Mouse (Mus musculus): Measurements from ENCODE around the gene Ppm1b.
"Not testable (repeated sequence)": the region's sequence is repeated elsewhere in the genome, so short reads cannot be mapped to it uniquely, and the experiment has no call there.

Ppm1b gene

GRCm38 (mm10) chr17:84956441-84956840 lies at the start of gene Ppm1b:
Gene Ppm1b (plus strand): TSS chr17:84956741.
- no peak for DNase-seq (ENCODE audit: low spot score in 2 of 2)

GRCm38 (mm10) chr17:84921666-84922376 lies 34.7 kb upstream of the Ppm1b start:
- no peak for DNase-seq (ENCODE audit: low spot score in 2 of 2)

- DNase-seq (ENCODE audit: low spot score in 2 of 2), result no peak
Observed at GRCm38 (mm10) chr17:84924779-84925178, 31.8 kb upstream of the Ppm1b start.

- no peak for DNase-seq (ENCODE audit: low spot score in 2 of 2)
Observed at GRCm38 (mm10) chr17:84926233-84926632, 30.3 kb upstream of the Ppm1b start.

GRCm38 (mm10) chr17:84927580-84927979 lies 29.0 kb upstream of the Ppm1b start:
- DNase-seq (ENCODE audit: low spot score in 2 of 2), result no peak

GRCm38 (mm10) chr17:84932943-84933342 lies 23.6 kb upstream of the Ppm1b start:
- DNase-seq (ENCODE audit: low spot score in 2 of 2), result no peak

GRCm38 (mm10) chr17:84933968-84934367 lies 22.6 kb upstream of the Ppm1b start:
- no peak for DNase-seq (ENCODE audit: low spot score in 2 of 2)

GRCm38 (mm10) chr17:84935620-84936019 lies 20.9 kb upstream of the Ppm1b start:
- not testable (repeated sequence) for DNase-seq (ENCODE audit: low spot score in 2 of 2)

GRCm38 (mm10) chr17:84936301-84936700 lies 20.2 kb upstream of the Ppm1b start:
- no peak for DNase-seq (ENCODE audit: low spot score in 2 of 2)

GRCm38 (mm10) chr17:84936809-84937208 lies 19.7 kb upstream of the Ppm1b start:
- DNase-seq (ENCODE audit: low spot score in 2 of 2), result no peak

- no peak for DNase-seq (ENCODE audit: low spot score in 2 of 2)
Observed at GRCm38 (mm10) chr17:84937220-84937619, 19.3 kb upstream of the Ppm1b start.

- no peak for DNase-seq (ENCODE audit: low spot score in 2 of 2)
Observed at GRCm38 (mm10) chr17:84938215-84938614, 18.3 kb upstream of the Ppm1b start.

- DNase-seq (ENCODE audit: low spot score in 2 of 2), result no peak
Observed at GRCm38 (mm10) chr17:84940017-84940731, 16.4 kb upstream of the Ppm1b start.

GRCm38 (mm10) chr17:84941291-84941868 lies 15.2 kb upstream of the Ppm1b start:
- no peak for DNase-seq (ENCODE audit: low spot score in 2 of 2)

- DNase-seq (ENCODE audit: low spot score in 2 of 2), result no peak
Observed at GRCm38 (mm10) chr17:84942358-84943032, 14.0 kb upstream of the Ppm1b start.

GRCm38 (mm10) chr17:84943033-84943393 lies 13.5 kb upstream of the Ppm1b start:
- DNase-seq (ENCODE audit: low spot score in 2 of 2), result no peak

- no peak for DNase-seq (ENCODE audit: low spot score in 2 of 2)
Observed at GRCm38 (mm10) chr17:84944348-84944747, 12.2 kb upstream of the Ppm1b start.

- DNase-seq (ENCODE audit: low spot score in 2 of 2), result no peak
Observed at GRCm38 (mm10) chr17:84952521-84952920, 4.0 kb upstream of the Ppm1b start.

- no peak for DNase-seq (ENCODE audit: low spot score in 2 of 2)
Observed at GRCm38 (mm10) chr17:84953776-84954175, 2.8 kb upstream of the Ppm1b start.

GRCm38 (mm10) chr17:84954881-84955280 lies 1.7 kb upstream of the Ppm1b start:
- no peak for DNase-seq (ENCODE audit: low spot score in 2 of 2)

GRCm38 (mm10) chr17:84956931-84957486 lies 468 bp downstream of the Ppm1b start:
- peak; percentile 94 to 95 for DNase-seq (ENCODE audit: low spot score in 2 of 2)

All from natural killer cell, adult 2 months (primary cell).